Mouse (Mus musculus): ENCODE measurements at regions not wholly inside any gene's neighbourhood (a gene's known extent, or its start where the extent isn't known, plus 50 kb on each side); places are given as distances from the start of the nearest gene placed in this dataset.

- H3K9me3 ChIP-seq (replicated peaks; ENCODE audit: control insufficient read depth, insufficient read depth, low read length, poor library complexity, severe bottlenecking), result no peaks in the 10 kb centered on the region
- no peak overlapping the region for H3K9ac ChIP-seq (ENCODE audit: low read depth, poor library complexity, severe bottlenecking)
- no peaks in the 10 kb centered on the region for H3K36me3 ChIP-seq (ENCODE audit: control insufficient read depth, insufficient read depth, low read length, poor library complexity, severe bottlenecking)
- no peaks in the 10 kb centered on the region for H3K4me1 ChIP-seq (ENCODE audit: control insufficient read depth, insufficient read depth, low read length)
- H3K4me3 ChIP-seq (ENCODE audit: low read depth, low read length), result no peak overlapping the region
- no peak for TF ChIP-seq POLR2A (IDR thresholded peaks at IDR 0.05; ENCODE audit: insufficient read depth, low read length)
- TF ChIP-seq EP300 (IDR thresholded peaks at IDR 0.05; ENCODE audit: insufficient read depth, low read depth, low read length), result no peak
- no peak for TF ChIP-seq CTCF (IDR thresholded peaks at IDR 0.05; ENCODE audit: low read depth, low read length)
- H3K27ac ChIP-seq (ENCODE audit: insufficient read depth, low read length), result no peak overlapping the region
- H3K27me3 ChIP-seq (ENCODE audit: control insufficient read depth, insufficient read depth, low read length, poor library complexity, severe bottlenecking), result no peaks in the 10 kb centered on the region
Measured at GRCm38 (mm10) chr8:103019121-103019520, 233.7 kb upstream of the Cdh11 start.

- no peak for TF ChIP-seq CTCF (IDR thresholded peaks at IDR 0.05; ENCODE audit: low read depth, low read length)
- no peak for TF ChIP-seq EP300 (IDR thresholded peaks at IDR 0.05; ENCODE audit: insufficient read depth, low read depth, low read length)
- no peak for TF ChIP-seq POLR2A (IDR thresholded peaks at IDR 0.05; ENCODE audit: insufficient read depth, low read length)
- Histone ChIP-seq H3K9me3 (replicated peaks; ENCODE audit: control insufficient read depth, insufficient read depth, low read length, poor library complexity, severe bottlenecking) (no peaks in the 10 kb centered on the region), H3K27ac (ENCODE audit: insufficient read depth, low read length) (no peak overlapping the region), H3K27me3 (ENCODE audit: control insufficient read depth, insufficient read depth, low read length, poor library complexity, severe bottlenecking) (no peaks in the 10 kb centered on the region), H3K9ac (ENCODE audit: low read depth, poor library complexity, severe bottlenecking) (no peak overlapping the region), H3K36me3 (ENCODE audit: control insufficient read depth, insufficient read depth, low read length, poor library complexity, severe bottlenecking) (no peaks in the 10 kb centered on the region), H3K4me3 (ENCODE audit: low read depth, low read length) (no peak overlapping the region), H3K4me1 (ENCODE audit: control insufficient read depth, insufficient read depth, low read length) (no peaks in the 10 kb centered on the region)
Measured at GRCm38 (mm10) chr8:103023237-103023636, 237.8 kb upstream of the Cdh11 start.

- Histone ChIP-seq H3K9me3 (replicated peaks; ENCODE audit: control insufficient read depth, insufficient read depth, low read length, poor library complexity, severe bottlenecking) (no peaks in the 10 kb centered on the region), H3K4me3 (ENCODE audit: low read depth, low read length) (no peak overlapping the region), H3K36me3 (ENCODE audit: control insufficient read depth, insufficient read depth, low read length, poor library complexity, severe bottlenecking) (no peaks in the 10 kb centered on the region), H3K9ac (ENCODE audit: low read depth, poor library complexity, severe bottlenecking) (no peak overlapping the region), H3K4me1 (ENCODE audit: control insufficient read depth, insufficient read depth, low read length) (no peaks in the 10 kb centered on the region), H3K27me3 (ENCODE audit: control insufficient read depth, insufficient read depth, low read length, poor library complexity, severe bottlenecking) (no peaks in the 10 kb centered on the region), H3K27ac (ENCODE audit: insufficient read depth, low read length) (no peak overlapping the region)
- TF ChIP-seq POLR2A (IDR thresholded peaks at IDR 0.05; ENCODE audit: insufficient read depth, low read length), result no peak
Measured at GRCm38 (mm10) chr8:103031708-103032107, 246.3 kb upstream of the Cdh11 start.

- no peak overlapping the region for H3K27ac ChIP-seq (ENCODE audit: insufficient read depth, low read length)
- no peaks in the 10 kb centered on the region for H3K27me3 ChIP-seq (ENCODE audit: control insufficient read depth, insufficient read depth, low read length, poor library complexity, severe bottlenecking)
- H3K4me1 ChIP-seq (ENCODE audit: control insufficient read depth, insufficient read depth, low read length), result no peaks in the 10 kb centered on the region
- no peak overlapping the region for H3K9ac ChIP-seq (ENCODE audit: low read depth, poor library complexity, severe bottlenecking)
- TF ChIP-seq POLR2A (IDR thresholded peaks at IDR 0.05; ENCODE audit: insufficient read depth, low read length), result no peak
- no peak for TF ChIP-seq CTCF (IDR thresholded peaks at IDR 0.05; ENCODE audit: low read depth, low read length)
- TF ChIP-seq EP300 (IDR thresholded peaks at IDR 0.05; ENCODE audit: insufficient read depth, low read depth, low read length), result no peak
- H3K4me3 ChIP-seq (ENCODE audit: low read depth, low read length), result no peak overlapping the region
- no peaks in the 10 kb centered on the region for H3K36me3 ChIP-seq (ENCODE audit: control insufficient read depth, insufficient read depth, low read length, poor library complexity, severe bottlenecking)
- no peaks in the 10 kb centered on the region for H3K9me3 ChIP-seq (replicated peaks; ENCODE audit: control insufficient read depth, insufficient read depth, low read length, poor library complexity, severe bottlenecking)
Measured at GRCm38 (mm10) chr8:103033956-103034355, 248.5 kb upstream of the Cdh11 start.

- Histone ChIP-seq H3K4me1 (ENCODE audit: control insufficient read depth, insufficient read depth, low read length) (no peaks in the 10 kb centered on the region), H3K27me3 (ENCODE audit: control insufficient read depth, insufficient read depth, low read length, poor library complexity, severe bottlenecking) (no peaks in the 10 kb centered on the region), H3K9ac (ENCODE audit: low read depth, poor library complexity, severe bottlenecking) (no peak overlapping the region), H3K27ac (ENCODE audit: insufficient read depth, low read length) (no peak overlapping the region), H3K4me3 (ENCODE audit: low read depth, low read length) (no peak overlapping the region), H3K36me3 (ENCODE audit: control insufficient read depth, insufficient read depth, low read length, poor library complexity, severe bottlenecking) (no peaks in the 10 kb centered on the region), H3K9me3 (replicated peaks; ENCODE audit: control insufficient read depth, insufficient read depth, low read length, poor library complexity, severe bottlenecking) (no peaks in the 10 kb centered on the region)
- TF ChIP-seq POLR2A (IDR thresholded peaks at IDR 0.05; ENCODE audit: insufficient read depth, low read length) (no peak), EP300 (IDR thresholded peaks at IDR 0.05; ENCODE audit: insufficient read depth, low read depth, low read length) (no peak), CTCF (IDR thresholded peaks at IDR 0.05; ENCODE audit: low read depth, low read length) (no peak)
Measured at GRCm38 (mm10) chr8:103072079-103072635, 286.7 kb upstream of the Cdh11 start.

GRCm38 (mm10) chr8:103072646-103073045, 287.2 kb upstream of the Cdh11 start:
- Histone ChIP-seq H3K27ac (ENCODE audit: insufficient read depth, low read length) (no peak overlapping the region), H3K27me3 (ENCODE audit: control insufficient read depth, insufficient read depth, low read length, poor library complexity, severe bottlenecking) (no peaks in the 10 kb centered on the region), H3K9ac (ENCODE audit: low read depth, poor library complexity, severe bottlenecking) (no peak overlapping the region)

More at GRCm38 (mm10) chr8:103072646-103073045, 287.2 kb upstream of the Cdh11 start:
- H3K4me1 ChIP-seq (ENCODE audit: control insufficient read depth, insufficient read depth, low read length), result no peaks in the 10 kb centered on the region
- H3K36me3 ChIP-seq (ENCODE audit: control insufficient read depth, insufficient read depth, low read length, poor library complexity, severe bottlenecking), result no peaks in the 10 kb centered on the region
- no peak for TF ChIP-seq EP300 (IDR thresholded peaks at IDR 0.05; ENCODE audit: insufficient read depth, low read depth, low read length)
- TF ChIP-seq CTCF (IDR thresholded peaks at IDR 0.05; ENCODE audit: low read depth, low read length), result no peak
- TF ChIP-seq POLR2A (IDR thresholded peaks at IDR 0.05; ENCODE audit: insufficient read depth, low read length), result no peak
- H3K4me3 ChIP-seq (ENCODE audit: low read depth, low read length), result no peak overlapping the region
- H3K9me3 ChIP-seq (replicated peaks; ENCODE audit: control insufficient read depth, insufficient read depth, low read length, poor library complexity, severe bottlenecking), result no peaks in the 10 kb centered on the region
